Mouse (Mus musculus) kidney, adult 9 months (tissue): ENCODE results near the gene Qpctl.

Source experiments
- DNase-seq: peaks from one replicate; pipeline ENCODE4 v3.0.0; 2022

Qpctl gene

DNA sequence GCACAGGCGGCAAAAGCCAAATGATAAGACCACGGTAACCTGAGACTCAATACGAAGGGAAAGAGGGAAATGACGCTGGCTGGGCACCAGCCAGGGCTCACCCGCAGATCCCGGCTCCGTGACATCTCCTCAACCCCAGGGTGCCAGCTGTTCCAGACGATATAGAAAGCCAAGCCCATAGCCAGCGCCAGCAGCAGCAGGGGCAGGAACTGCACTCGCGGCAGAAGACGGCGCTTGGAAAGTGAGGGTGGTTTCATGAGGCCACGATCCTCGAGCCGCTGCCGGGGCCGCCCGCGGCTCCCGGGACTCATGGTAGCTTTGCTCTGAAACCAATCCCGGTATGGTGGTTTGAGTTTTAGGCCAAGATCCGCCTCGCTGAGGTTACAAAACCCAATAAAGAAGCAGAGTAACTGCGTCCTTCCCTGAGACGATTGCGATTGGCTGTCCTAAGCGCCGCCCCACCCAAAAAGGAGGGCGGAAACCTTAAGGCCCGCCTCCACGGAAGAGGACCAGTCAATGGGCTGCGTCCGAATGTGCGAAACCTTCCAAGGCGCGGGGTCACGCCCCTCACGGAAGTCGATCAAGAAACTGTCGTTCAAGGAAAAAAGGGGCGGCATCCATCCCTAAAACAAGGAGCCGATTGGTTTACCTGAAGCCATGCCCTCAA, at the start of gene Qpctl:
Gene Qpctl (minus strand): TSS at position 417 of the 667 bp plus-strand sequence.
- peak; percentile 99 for DNase-seq

DNA sequence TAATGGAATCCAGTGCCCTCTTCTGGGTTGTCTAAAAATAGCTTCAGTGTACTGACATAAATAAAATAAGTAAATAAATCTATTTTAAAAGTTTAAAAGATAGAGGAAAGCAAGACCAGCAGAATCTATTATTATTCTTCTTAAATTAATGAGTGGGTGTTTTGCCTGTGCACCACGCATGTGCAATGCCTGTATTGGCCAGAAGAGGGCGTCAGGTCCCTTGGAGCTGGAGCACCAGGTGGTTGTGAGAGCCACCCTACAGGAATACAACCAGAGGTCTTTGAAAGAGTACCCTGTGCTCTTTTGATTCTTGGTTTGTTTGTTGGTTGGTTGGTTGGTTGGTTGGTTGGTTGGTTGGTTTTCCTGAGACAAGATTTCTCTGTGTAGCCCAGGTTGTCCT, 48.9 kb upstream of the Qpctl start:
- peak; percentile 44 for DNase-seq

DNA sequence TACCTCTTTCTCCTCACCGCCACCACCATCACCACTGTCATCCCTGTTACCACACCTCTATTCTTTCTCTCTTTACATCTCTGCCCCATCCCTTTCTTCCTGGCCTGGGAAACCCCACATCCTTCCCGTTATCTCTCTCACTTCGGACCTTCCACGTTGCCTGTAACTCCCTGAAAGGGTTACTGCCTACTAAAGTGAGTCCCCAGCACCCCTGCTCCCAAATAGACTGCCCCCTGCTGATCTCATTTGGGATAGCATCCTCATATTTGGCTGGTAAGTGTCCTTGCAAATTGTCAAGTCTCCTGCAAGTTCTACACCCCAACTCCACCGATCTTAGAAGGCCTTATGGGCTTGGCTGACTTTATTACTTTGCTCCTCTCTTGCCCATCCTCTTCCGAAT, 47.6 kb upstream of the Qpctl start:
- DNase-seq, result peak; percentile 51

DNA sequence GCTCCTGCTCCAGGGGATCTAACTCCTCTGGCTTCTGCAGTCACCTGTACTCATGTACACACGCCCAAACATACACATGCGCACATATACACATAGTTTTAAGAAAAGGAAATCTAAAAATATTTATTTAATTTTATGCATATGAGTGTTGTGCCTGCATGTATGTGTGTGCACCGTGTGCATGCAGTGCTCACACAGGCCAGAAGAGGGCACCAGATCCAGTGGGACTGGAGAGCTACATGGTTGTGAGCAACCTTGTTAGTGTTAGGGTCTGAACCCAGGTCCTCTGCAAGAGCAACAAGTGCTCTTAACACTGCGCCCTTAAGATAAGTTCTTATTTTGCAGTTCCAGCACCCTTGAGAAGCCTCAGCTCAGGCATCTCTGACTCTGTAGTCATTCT, 45.6 kb upstream of the Qpctl start:
- no peak for DNase-seq

DNA sequence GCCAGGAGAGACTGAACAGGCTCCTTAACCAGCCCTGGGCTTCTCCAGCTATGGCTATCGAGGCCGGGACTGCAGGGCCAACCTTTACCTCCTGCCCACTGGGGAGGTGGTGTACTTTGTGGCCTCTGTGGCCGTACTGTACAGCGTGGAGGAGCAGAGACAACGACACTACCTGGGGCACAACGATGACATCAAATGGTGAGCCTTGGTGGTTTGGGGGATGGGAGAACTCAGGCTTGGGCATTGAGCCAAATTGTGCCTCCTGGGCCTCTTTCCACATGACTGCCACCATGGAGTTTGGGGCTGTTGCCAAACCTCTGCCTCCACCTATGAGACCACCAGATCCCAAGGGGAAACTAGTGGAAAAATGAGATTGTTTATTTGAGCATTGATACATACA, 35.7 kb upstream of the Qpctl start:
- DNase-seq, result peak; percentile 37

DNA sequence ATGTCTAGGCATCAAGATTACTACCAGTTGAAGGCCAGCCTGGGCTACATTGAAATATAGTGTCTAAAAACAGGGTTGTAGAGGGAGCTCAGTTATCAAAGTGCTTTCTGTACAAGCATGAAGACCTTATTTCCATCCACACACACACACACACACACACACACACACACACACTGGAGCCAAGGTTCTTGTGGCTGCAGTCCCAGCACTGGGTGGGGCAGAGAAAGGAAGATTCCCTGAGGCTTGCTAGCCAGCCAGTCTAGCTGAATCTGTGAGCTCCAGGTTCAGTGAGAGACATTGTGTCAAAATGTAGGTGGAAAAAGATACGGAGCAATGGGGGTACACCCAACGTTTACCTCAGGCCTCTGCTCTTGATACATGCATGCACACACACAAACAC, 35.2 kb upstream of the Qpctl start:
- DNase-seq, result no peak

DNA sequence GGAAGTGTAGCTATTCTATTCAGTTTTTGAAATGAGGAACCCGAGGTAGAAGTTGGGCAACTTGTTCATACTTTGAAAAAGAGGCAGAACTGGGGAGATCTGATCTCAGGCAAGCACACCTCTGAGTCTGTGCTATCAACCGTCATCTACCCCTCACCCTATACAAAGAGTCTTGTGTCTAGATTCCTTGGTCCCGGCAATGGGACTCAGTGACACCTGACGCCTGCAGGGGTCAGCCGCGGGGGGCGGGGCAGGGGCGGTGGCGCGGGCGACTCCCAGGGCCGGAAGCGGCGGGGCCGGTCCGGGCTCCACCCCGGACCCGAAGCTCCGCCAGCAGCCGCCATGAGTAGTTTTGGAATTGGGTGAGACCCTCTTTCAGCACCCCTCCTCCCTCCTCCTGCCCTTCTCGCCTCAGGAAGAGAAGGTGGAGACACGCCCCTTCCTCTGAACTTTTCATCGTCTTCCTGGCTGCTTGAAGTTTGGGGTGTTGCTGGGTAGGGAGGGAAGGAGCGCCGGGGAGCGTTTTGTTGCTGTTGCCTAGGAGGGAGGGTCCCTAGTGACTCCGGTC, 31.9 kb upstream of the Qpctl start:
- DNase-seq, result peak; percentile 40

DNA sequence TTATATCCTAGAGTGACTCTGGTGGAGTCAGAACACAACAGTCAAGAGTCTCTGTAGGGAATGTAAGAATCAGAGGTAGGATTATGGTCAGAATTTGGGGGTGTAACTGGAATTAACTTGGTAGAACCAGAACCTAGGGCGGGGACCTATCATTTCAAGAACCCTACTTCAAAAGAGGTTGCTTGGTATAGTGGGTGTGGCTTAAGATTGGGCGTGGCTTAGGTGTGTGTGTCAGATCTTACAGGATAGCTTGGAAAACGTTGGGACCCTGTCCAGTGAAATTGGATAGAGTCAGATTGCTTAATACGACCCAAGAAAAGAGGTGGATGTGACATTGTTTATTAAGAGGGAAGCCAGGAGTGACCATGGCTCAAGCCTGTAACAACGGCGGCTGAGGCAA, 30.8 kb upstream of the Qpctl start:
- DNase-seq, result no peak

DNA sequence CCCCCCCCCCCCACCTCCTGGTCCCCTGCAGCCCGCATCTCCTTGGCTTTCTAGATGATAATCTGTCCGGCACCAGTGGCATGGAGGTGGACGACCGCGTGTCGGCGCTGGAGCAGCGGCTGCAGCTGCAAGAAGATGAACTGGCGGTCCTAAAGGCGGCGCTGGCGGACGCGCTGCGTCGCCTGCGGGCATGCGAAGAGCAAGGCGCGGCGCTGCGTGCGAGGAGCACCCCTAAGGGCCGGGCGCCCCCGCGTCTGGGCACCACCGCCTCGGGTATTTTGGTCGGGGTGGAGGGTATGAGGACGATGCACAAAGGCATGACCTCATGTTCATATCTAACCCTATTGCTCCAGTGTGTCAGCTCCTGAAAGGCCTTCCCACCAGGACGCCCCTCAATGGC, 30.1 kb upstream of the Qpctl start:
- DNase-seq, result peak; percentile 58

DNA sequence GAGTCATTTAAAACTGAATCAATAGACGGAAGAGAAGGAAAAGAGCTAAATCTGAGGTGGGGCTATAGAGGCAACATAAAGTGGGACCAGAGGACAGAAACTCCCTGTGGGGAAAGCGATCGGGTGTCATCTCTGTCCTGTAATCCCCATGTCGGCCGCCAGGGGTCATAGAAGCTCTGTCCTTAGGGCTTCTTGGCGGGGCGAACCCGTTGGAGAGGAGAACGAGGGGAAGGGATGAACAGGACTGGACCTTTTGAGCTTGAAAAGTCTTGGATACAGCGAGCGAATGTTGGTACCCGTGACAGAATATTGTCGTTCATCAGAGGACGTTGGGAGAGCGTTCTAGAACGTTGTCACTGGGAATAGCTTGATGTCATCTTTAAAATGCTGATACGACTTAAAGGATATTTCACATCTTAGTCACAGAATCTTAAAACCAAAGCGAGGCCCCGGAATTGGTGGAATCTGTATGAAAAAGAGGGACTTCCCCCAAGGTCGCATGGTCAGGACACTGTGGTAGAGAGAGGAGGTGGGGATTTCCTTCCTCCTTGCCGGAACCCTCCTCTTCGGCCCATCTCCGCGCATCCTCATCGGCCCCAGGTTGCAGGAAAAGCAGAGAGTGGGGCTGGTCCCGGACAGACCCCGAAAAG, 29.5 kb upstream of the Qpctl start:
- peak; percentile 74 for DNase-seq

DNA sequence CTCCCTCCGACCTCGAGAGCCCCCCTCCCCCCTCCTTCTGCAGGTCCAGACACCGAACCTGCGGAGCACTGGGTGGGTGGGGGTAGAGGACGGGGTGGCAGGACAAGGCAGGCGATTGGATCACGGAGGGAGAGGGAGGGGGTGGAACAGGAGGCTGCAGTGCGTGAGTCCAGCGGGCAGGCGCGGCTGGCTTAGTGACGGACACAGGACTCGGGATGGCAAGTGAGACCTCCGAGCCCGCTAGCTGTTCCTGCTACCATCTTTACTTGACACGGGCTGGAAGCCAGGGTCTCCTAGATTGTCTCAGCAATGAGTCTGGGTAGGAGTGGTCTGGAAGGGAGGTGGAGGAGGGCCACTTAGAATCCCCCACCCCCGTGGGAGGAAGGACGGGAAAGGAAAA, 28.9 kb upstream of the Qpctl start:
- no peak for DNase-seq

DNA sequence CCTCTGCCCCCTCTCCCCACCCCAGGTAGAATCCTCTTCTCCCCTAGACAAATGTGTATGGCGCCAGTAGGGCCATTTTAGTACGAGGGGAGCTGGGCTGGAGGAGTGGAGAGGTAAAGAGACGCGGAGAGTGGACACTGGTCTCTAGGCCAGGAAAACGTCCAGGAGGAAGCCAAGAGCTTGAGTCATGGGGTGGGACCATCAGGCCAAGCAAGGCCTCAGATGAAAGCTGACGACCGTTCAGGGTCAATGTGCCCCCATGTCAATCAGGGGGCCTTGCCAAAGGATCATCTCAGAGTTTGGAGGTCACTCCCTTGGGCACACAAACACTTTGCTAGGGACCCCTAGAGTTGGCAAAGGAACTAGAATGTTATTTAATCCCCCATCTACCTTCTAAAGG, 28.1 kb upstream of the Qpctl start:
- no peak for DNase-seq

DNA sequence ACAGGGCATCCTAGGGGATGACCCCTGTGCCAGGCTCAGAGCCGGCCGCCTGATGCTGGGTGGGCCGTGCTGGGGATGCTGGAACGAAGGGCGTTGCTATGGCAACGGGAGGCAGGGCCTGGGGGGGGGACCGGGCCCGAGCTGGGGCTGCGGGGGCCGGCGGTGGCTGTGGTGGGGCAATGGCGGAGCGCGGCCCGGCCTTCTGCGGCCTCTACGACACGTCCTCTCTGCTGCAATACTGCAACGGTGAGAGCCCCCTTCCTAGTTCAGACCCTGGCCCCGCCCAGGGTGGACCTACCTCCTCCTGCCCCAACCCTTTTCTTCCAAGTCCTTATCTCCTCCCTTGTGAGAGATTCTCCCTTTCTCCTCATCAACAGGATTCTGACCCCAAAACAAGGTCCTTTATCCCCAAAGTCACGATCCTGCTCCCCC, 27.4 kb upstream of the Qpctl start:
- DNase-seq, result no peak

DNA sequence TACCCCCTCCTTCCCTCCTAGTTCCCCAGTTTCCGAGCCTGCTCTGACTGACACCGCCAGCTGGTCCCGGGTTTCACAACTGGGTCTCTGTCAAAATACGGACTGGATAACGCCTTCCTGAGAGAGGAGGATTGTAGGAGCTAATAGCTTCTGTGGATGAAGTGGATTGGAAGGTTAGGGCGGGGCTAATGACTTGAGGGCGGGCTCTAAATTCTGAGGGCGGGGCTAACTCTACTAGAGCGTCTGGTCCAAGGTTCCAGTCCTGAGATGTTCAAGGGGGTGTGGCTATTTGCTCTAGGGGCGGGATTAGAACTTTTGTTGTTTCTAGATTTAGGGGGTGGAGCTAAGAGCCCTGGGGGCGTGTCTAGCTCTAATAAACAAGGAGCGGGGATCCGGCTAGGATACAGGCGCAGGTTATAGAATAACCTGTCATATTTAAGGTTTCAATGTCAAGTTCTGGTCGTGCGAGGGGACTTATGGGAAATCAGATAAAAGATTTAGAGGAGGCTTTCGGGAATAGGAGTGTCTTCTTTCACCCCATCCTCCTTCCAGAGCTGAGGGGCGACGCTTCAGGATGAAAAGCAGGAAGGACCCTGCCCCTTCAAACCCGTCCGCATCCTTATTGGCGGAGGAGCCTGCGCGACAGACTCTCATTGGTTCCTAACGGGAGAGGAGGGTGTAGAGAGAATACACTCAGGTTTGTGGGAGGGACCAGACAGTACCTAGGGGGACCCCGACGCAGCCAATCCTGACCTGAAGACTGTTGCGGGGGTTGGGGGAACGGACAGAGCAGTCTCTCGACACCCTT, 26.8 kb upstream of the Qpctl start, which contains the start of gene Eml2:
Gene Eml2 (plus strand): TSS at position 714 of the 808 bp plus-strand sequence.
- peak; percentile 55 for DNase-seq

DNA sequence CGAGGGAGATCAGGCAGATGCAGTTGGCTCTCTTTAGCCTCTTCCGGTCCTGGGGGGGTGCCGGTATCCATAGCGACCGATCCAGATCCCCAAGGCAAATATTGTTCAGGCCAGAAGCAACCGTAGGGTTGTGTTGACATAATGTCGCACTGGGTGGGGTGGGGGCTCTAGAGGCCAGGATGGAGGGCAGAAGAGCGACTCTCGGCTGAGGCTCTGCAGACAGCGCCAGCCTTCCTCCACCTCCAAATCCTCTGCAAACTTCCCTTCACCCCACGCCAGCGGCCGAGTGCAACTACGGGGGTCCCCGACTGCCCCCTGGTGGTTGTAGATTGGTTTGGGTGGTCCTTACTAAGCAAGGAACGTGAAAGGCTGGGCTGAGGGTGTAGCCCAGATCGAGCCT, 23.8 kb upstream of the Qpctl start:
- peak; percentile 69 for DNase-seq

DNA sequence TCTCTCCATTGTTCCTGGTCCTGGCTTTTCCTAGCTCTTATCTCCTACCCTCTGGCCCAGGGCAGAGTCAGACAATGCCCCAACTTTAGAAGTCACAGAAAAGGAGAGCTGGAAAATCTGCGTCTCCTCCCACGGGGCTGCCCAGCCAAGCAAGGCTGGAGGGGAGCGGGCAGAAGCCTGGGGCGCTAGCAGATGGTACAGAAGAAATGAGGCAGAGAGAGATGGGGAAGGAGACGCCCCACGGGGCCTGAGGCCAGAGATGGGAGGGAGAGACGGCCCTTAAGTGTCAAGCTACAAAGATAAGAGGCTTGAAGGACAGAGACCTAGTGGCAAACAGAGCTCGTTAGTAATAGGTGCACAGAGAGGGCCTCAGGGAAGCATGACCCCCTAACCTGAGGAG, 22.7 kb upstream of the Qpctl start:
- no peak for DNase-seq

DNA sequence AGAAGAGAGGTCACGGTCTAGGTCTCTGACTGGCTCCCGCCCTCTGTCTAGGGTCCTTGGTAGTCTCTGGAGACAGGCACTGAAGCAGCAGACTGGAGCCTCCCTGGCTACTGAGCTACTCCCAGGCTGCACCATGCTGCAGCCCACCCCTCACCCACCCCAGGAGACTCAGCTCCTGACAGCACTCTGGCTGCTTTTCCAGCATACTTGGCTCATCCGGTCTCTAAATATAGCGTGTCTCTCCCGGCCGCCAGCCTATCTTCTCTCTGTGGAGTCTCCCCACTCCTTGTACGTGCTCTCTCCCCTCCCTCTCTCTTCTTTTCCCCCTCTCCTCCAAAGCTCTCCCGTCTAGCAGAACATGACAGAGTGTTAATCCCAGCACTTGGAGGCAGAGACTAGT, 21.1 kb upstream of the Qpctl start:
- DNase-seq, result no peak

DNA sequence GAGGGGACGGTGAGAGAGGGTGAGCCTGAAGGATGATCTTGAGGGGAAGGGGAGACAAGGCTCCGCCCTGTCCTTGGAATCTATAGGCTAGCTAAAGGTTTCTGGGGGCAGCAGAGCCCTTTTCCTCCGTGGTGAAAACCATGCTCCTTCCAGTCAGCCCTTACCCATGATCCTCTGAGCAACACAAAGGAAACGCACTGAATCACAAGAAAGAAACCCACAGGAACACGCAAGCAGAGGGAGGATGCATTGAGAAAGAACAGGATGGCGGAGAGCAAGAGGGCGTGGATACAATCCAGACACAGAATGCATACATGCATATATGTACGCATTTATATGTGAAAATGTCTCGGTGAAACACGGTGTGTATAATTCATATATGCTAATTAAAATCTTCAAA, 20.4 kb upstream of the Qpctl start:
- DNase-seq, result no peak

DNA sequence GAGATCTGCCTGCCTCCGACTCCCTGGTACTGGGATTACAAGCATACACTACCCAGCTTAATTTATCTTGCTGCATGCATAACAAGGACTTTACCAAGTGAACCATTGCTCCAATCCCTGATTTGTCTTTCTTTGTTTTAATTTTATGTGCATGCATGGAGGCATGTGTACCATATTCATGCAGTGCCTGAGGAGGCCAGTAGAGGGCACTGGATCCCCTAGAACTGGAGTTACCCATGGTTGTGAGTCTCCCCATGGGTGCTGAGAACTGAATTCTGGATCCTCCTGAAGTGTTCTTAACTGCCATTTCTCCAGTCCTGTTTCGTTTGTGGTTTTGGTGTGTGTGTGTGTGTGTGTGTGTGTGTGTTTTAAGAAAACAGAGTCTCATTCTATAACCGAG, 17.9 kb upstream of the Qpctl start:
- no peak for DNase-seq

DNA sequence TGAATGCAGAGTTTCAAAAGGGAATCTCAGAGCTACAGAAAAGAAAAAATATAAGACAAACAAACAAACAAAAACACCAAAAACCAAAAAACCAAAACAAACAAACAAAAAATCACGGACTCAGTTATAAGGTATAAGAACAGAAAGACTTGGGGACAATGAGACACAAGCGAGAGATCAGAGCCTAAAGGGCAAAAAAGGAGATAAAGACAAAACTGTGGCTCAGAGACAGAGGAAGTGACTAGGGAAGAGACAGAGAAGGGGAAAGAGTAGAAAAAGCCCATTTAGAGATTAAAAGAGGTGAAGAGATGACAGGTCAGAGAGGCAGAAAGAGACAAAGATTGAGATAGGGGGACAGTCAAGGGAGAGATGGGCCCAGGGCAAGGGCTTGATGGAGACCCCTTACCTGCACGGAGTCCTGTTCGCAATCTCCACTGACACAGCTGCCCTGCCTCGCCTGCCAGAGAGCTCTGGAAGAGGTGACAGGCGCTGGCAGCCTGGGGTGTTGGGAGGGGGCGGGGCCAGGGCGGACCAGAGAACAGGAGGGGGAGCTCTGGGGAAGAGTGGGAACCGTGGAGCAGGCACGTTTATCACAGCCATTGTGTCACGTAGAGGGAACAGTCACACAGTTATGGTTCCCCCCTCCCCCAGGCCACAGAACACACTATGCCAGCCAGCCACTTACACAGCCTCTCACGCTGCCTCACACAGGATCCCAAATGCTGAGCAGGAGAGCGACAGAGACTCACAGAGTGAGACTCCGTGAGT, 16.7 kb upstream of the Qpctl start, which contains the start of gene Gipr:
Gene Gipr (minus strand): TSS at position 472 of the 768 bp plus-strand sequence.
- no peak for DNase-seq

DNA sequence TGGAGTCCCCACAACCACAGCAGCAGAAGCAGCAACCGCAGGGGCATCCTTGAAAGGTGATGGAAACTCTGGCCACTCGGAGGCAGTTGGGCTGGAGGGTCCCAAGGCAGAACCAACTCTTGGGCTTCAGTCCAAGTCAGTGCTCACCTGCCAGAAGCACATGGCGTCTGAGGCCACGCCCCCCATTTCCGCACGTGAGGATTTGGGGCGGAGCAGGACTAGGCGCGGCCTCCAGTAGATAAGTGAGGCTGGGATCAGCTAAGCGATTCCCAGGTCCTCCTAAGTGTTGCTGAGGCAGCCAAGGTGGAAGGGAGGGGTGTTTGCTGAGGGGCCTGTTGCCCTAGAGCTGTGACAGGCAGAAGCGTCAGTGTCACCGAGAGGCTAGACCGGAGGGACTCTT, 15.9 kb upstream of the Qpctl start:
- no peak for DNase-seq

DNA sequence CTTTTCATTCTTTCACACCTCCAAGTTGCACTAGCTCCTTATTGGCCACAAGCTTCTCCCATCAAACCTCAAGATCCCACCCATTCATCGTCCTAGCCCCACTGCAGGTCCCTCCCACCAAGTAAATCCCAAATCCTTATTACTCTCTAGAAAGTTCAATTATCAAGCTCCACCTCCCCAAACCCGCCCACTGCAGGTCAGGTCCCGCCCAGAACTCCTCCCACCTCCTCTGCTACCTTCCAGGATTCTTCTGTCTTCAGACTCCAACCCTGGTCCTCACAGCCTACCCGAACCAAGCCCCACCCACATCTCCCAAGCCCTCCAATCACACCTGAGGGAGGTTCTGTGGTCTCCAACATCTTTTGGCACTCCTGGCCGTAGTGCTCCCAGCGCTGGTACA, 15.1 kb upstream of the Qpctl start:
- DNase-seq, result peak; percentile 41

DNA sequence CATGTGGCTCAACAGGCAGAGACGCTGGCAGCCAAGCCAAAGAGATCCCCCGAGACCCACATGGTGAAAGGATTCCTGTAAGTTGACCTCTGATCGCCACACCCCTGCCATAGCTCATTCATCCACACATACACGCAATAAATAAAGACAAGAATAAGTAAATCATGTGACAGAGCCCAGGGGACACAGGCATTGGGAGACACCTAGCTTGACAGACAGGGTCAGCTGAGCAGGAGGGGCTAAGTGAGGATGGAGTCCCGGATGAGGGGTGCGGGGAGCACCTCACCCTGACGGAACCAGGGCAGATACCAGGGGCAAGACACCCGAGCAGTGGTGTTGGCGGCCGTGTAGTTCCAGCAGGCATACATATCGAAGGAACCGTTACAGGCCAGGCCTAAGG, 14.7 kb upstream of the Qpctl start:
- no peak for DNase-seq
